Mouse (Mus musculus) myocyte (in vitro differentiated cells): ENCODE data around the gene Ccdc88a.

Source experiments
- MYOG ChIP-seq, 3 experiments: IDR thresholded peaks; one replicate each; pipeline ENCODE4 v1.6.1; 2011; ENCODE audit warnings: control low read depth in 2 of 3, low read depth in 2 of 3, mild to moderate bottlenecking in 2 of 3; ENCODE audit not compliant: insufficient read length in 2 of 3, control insufficient read depth in 1 of 3, insufficient read depth in 1 of 3
- POLR2A ChIP-seq: IDR thresholded peaks from one replicate; pipeline ENCODE4 v1.6.1; 2011; ENCODE audit warnings: low read depth, mild to moderate bottlenecking, control low read depth, moderate library complexity; ENCODE audit not compliant: insufficient read length
- TCF12 ChIP-seq: IDR thresholded peaks from one replicate; pipeline ENCODE4 v1.6.1; 2011; ENCODE audit warnings: mild to moderate bottlenecking, control low read depth; ENCODE audit not compliant: poor library complexity, insufficient read depth, severe bottlenecking
- TCF3 ChIP-seq: IDR thresholded peaks from one replicate; pipeline ENCODE4 v1.6.1; 2011; ENCODE audit warnings: low read depth, control low read depth; ENCODE audit not compliant: insufficient read length
- USF1 ChIP-seq: IDR thresholded peaks from one replicate; pipeline ENCODE4 v1.6.1; 2011; ENCODE audit warnings: low read depth, mild to moderate bottlenecking, control low read depth, moderate library complexity

GRCm38 (mm10) chr11:29538201-29538600, 164.7 kb downstream of the Ccdc88a start:
- TF ChIP-seq TCF12 = no peak
- TF ChIP-seq POLR2A = no peak
- TF ChIP-seq MYOG (IDR thresholded peaks at IDR 0.05; ENCODE audit: control insufficient read depth in 1 of 3, insufficient read depth in 1 of 3, insufficient read length in 2 of 3, low read depth in 2 of 3) = no peak
- TF ChIP-seq USF1 = no peak
- no peak for TF ChIP-seq TCF3
